Mouse (Mus musculus) cerebellum, adult 2 months (tissue): ENCODE measurements around the gene Rlbp1.

Experiments used
- CTCF ChIP-seq: fragments of 200-500 bp; IDR thresholded peaks from 2 replicates; pipeline ENCODE4 v1.5.1; 2011; ENCODE audit warnings: low read depth, mild to moderate bottlenecking, control low read depth, low read length, moderate library complexity, borderline replicate concordance; ENCODE audit not compliant: insufficient read depth
- POLR2A ChIP-seq: fragments of 200-500 bp; IDR thresholded peaks from 2 replicates; pipeline ENCODE4 v1.6.1; 2011; ENCODE audit warnings: low read length, control low read depth, borderline replicate concordance; ENCODE audit not compliant: insufficient read depth

- no peak for TF ChIP-seq CTCF
- TF ChIP-seq POLR2A, result no peak
These were observed 39.0 kb upstream of the Rlbp1 start for GRCm38 (mm10) chr7:79425804-79426203.
